Mouse (Mus musculus): ENCODE measurements at regions not wholly inside any gene's neighbourhood (a gene's known extent, or its start where the extent isn't known, plus 50 kb on each side); places are given as distances from the start of the nearest gene placed in this dataset.

- no peaks in the 10 kb centered on the region for H3K36me3 ChIP-seq (ENCODE audit: control insufficient read depth, insufficient read depth, low read length)
- H3K27me3 ChIP-seq (ENCODE audit: control insufficient read depth, insufficient read depth, low read length) = no peaks in the 10 kb centered on the region
- no peak for TF ChIP-seq CTCF (IDR thresholded peaks at IDR 0.05; ENCODE audit: extremely low read depth, insufficient read depth, insufficient read length, insufficient replicate concordance)
- no peak for TF ChIP-seq POLR2A (IDR thresholded peaks at IDR 0.05; ENCODE audit: low read depth, low read length)
- no peaks in the 10 kb centered on the region for H3K4me1 ChIP-seq (ENCODE audit: control insufficient read depth, insufficient read depth, insufficient read length)
- H3K4me3 ChIP-seq (ENCODE audit: extremely low read depth, insufficient read depth, insufficient read length) = no peak overlapping the region
- DNase-seq (ENCODE audit: low read depth in 1 of 2, low spot score in 2 of 2) = no peak
- H3K27ac ChIP-seq (ENCODE audit: insufficient read depth, low read length) = no peak overlapping the region
- WGBS = 90% methylated on average over 1 of the region's 1 CpGs
Observed at GRCm38 (mm10) chr13:99644771-99645170, 128.4 kb upstream of the Map1b start.

GRCm38 (mm10) chr13:99642811-99643210 lies 126.5 kb upstream of the Map1b start:
- TF ChIP-seq CTCF (IDR thresholded peaks at IDR 0.05; ENCODE audit: extremely low read depth, insufficient read depth, insufficient read length, insufficient replicate concordance) = no peak
- no peak for TF ChIP-seq POLR2A (IDR thresholded peaks at IDR 0.05; ENCODE audit: low read depth, low read length)
- Histone ChIP-seq H3K27ac (ENCODE audit: insufficient read depth, low read length) (no peak overlapping the region), H3K27me3 (ENCODE audit: control insufficient read depth, insufficient read depth, low read length) (no peaks in the 10 kb centered on the region), H3K4me1 (ENCODE audit: control insufficient read depth, insufficient read depth, insufficient read length) (no peaks in the 10 kb centered on the region), H3K36me3 (ENCODE audit: control insufficient read depth, insufficient read depth, low read length) (no peaks in the 10 kb centered on the region), H3K4me3 (ENCODE audit: extremely low read depth, insufficient read depth, insufficient read length) (no peak overlapping the region)
- DNase-seq (ENCODE audit: low read depth in 1 of 2, low spot score in 2 of 2) = no peak
- 41% methylated on average over 5 of the region's 5 CpGs for WGBS

DNA sequence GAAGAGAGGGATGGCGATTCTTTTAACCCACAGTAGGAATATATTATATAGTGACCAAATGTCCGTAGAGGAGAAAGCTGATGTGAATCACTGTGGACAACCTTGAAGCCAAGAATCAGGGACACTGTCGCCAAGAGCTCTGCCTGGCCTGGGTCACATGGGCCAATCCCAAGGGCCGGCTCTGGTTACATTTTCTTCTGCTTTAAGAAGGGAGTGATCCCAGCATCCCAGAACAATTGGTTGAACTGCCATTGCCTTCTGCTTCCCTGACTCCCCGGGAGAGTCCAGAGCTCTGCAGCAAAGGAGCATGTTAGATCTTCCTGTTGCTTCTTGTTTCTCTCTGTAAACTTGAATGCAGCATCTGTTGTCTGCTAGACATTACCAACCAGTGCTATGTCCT lies 126.0 kb upstream of the Map1b start:
- DNase-seq (ENCODE audit: low read depth in 1 of 2, low spot score in 2 of 2) = no peak
- H3K27ac ChIP-seq (ENCODE audit: insufficient read depth, low read length) = no peak overlapping the region

GRCm38 (mm10) chr13:99641386-99642165 lies 125.2 kb upstream of the Map1b start:
- no peaks in the 10 kb centered on the region for H3K4me1 ChIP-seq (ENCODE audit: control insufficient read depth, insufficient read depth, insufficient read length)
- H3K27ac ChIP-seq (ENCODE audit: insufficient read depth, low read length) = no peak overlapping the region
- WGBS = 87% methylated on average over 22 of the region's 22 CpGs
- DNase-seq (ENCODE audit: low read depth in 1 of 2, low spot score in 2 of 2) = no peak
- H3K27me3 ChIP-seq (ENCODE audit: control insufficient read depth, insufficient read depth, low read length) = no peaks in the 10 kb centered on the region
- TF ChIP-seq POLR2A (IDR thresholded peaks at IDR 0.05; ENCODE audit: low read depth, low read length) = no peak
- TF ChIP-seq CTCF (IDR thresholded peaks at IDR 0.05; ENCODE audit: extremely low read depth, insufficient read depth, insufficient read length, insufficient replicate concordance) = no peak
- no peak overlapping the region for H3K4me3 ChIP-seq (ENCODE audit: extremely low read depth, insufficient read depth, insufficient read length)
- H3K36me3 ChIP-seq (ENCODE audit: control insufficient read depth, insufficient read depth, low read length) = no peaks in the 10 kb centered on the region

More for the DNA sequence above, 126.0 kb upstream of the Map1b start:
- no peaks in the 10 kb centered on the region for H3K4me1 ChIP-seq (ENCODE audit: control insufficient read depth, insufficient read depth, insufficient read length)
- H3K4me3 ChIP-seq (ENCODE audit: extremely low read depth, insufficient read depth, insufficient read length) = no peak overlapping the region
- no peak for TF ChIP-seq POLR2A (IDR thresholded peaks at IDR 0.05; ENCODE audit: low read depth, low read length)
- TF ChIP-seq CTCF (IDR thresholded peaks at IDR 0.05; ENCODE audit: extremely low read depth, insufficient read depth, insufficient read length, insufficient replicate concordance) = no peak
- no peaks in the 10 kb centered on the region for H3K36me3 ChIP-seq (ENCODE audit: control insufficient read depth, insufficient read depth, low read length)
- H3K27me3 ChIP-seq (ENCODE audit: control insufficient read depth, insufficient read depth, low read length) = no peaks in the 10 kb centered on the region
- 76% methylated on average over 5 of the region's 5 CpGs for WGBS

DNA sequence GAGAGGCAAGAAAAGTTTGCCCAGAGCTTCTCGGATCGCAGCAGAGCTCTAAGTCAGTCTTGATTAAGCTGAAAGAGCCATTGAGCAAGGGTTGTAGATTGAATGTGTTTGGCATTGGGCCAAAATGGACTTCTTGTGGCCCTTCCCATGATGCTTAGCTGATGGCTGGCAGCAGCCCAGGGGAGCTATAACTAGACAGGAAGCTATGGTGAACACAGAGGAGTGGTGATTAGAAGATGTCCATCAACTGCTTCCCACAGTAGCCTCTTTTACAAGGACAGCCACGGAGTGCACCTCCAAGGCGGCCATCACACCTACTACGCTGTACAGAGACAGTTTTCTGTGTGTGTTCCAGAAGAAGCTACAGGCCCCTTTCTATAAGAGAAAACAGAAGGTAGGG lies 116.4 kb upstream of the Map1b start:
- no peaks in the 10 kb centered on the region for H3K4me1 ChIP-seq (ENCODE audit: control insufficient read depth, insufficient read depth, insufficient read length)
- no peak for TF ChIP-seq POLR2A (IDR thresholded peaks at IDR 0.05; ENCODE audit: low read depth, low read length)
- TF ChIP-seq CTCF (IDR thresholded peaks at IDR 0.05; ENCODE audit: extremely low read depth, insufficient read depth, insufficient read length, insufficient replicate concordance) = no peak
- 86% methylated on average over 5 of the region's 5 CpGs for WGBS
- H3K36me3 ChIP-seq (ENCODE audit: control insufficient read depth, insufficient read depth, low read length) = no peaks in the 10 kb centered on the region
- no peaks in the 10 kb centered on the region for H3K27me3 ChIP-seq (ENCODE audit: control insufficient read depth, insufficient read depth, low read length)
- H3K4me3 ChIP-seq (ENCODE audit: extremely low read depth, insufficient read depth, insufficient read length) = no peak overlapping the region
- H3K27ac ChIP-seq (ENCODE audit: insufficient read depth, low read length) = no peak overlapping the region
- DNase-seq (ENCODE audit: low read depth in 1 of 2, low spot score in 2 of 2) = no peak

DNA sequence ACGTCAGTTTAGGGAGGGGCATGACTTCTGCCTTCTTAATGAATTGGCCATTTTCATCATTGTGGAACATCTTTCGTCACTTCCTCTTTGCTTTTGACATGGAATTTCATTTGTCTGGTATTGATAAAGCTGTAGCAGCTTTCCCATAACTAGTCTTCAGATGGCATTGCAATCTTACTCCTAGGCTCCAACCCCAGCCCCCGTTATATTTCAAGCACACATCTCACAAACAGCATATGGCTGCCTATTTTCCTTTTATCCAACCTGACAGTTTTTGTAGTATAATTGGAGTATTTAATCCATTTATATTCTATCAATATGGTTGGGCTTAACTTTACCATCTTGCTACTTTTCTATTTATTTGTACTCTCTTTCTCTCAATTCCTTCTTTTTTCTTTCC lies 114.5 kb upstream of the Map1b start:
- H3K27me3 ChIP-seq (ENCODE audit: control insufficient read depth, insufficient read depth, low read length) = no peaks in the 10 kb centered on the region
- TF ChIP-seq POLR2A (IDR thresholded peaks at IDR 0.05; ENCODE audit: low read depth, low read length) = no peak
- H3K36me3 ChIP-seq (ENCODE audit: control insufficient read depth, insufficient read depth, low read length) = no peaks in the 10 kb centered on the region
- no peak overlapping the region for H3K27ac ChIP-seq (ENCODE audit: insufficient read depth, low read length)
- no peak for DNase-seq (ENCODE audit: low read depth in 1 of 2, low spot score in 2 of 2)
- no peak overlapping the region for H3K4me3 ChIP-seq (ENCODE audit: extremely low read depth, insufficient read depth, insufficient read length)
- H3K4me1 ChIP-seq (ENCODE audit: control insufficient read depth, insufficient read depth, insufficient read length) = no peaks in the 10 kb centered on the region
- WGBS = 79% methylated on average over 3 of the region's 3 CpGs

GRCm38 (mm10) chr13:99630356-99630755 lies 114.0 kb upstream of the Map1b start:
- Histone ChIP-seq H3K27ac (ENCODE audit: insufficient read depth, low read length) (no peak overlapping the region), H3K36me3 (ENCODE audit: control insufficient read depth, insufficient read depth, low read length) (no peaks in the 10 kb centered on the region), H3K4me1 (ENCODE audit: control insufficient read depth, insufficient read depth, insufficient read length) (no peaks in the 10 kb centered on the region), H3K27me3 (ENCODE audit: control insufficient read depth, insufficient read depth, low read length) (no peaks in the 10 kb centered on the region), H3K4me3 (ENCODE audit: extremely low read depth, insufficient read depth, insufficient read length) (no peak overlapping the region)
- TF ChIP-seq CTCF (IDR thresholded peaks at IDR 0.05; ENCODE audit: extremely low read depth, insufficient read depth, insufficient read length, insufficient replicate concordance) (no peak), POLR2A (IDR thresholded peaks at IDR 0.05; ENCODE audit: low read depth, low read length) (no peak)
- 94% methylated on average over 22 of the region's 22 CpGs for WGBS
- no peak for DNase-seq (ENCODE audit: low read depth in 1 of 2, low spot score in 2 of 2)
